Mouse (Mus musculus): ENCODE data around the gene Sipa1l2. TPM values are rescaled to one million over a fixed set of nuclear protein-coding genes. Genes with fewer than 3 reads are reported as not detected.
A peak's percentile ranks its signal among the peaks of the same experiment; 100 is the strongest.

Sipa1l2 gene
- polyA plus RNA-seq, 1 experiment from 2014 or later: 25.1 TPM

DNA sequence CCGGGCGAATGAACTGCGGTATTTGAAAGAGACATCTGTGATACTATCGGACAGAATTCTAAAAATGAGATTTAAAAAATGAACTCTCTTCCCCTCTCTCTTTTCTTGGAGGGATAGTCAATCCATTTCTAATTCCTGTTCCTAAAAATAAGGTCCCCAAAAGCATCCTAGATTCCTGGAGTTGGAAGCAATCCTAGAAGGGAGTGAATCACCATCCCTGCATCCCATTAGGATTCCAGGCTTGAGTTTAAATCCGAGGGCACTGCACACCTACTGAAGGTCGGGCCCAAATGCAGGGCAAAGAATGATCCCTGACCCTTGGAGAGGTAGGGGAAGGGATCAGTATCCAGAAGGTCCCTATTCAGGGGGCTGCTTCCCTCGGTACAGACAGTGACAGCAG is 17.0 kb upstream of the Sipa1l2 start:
- no peaks in the 10 kb centered on the region for H3K36me3 ChIP-seq (ENCODE audit: control insufficient read depth, insufficient read depth, low read length)
- no peak overlapping the region for H3K27ac ChIP-seq (replicated peaks; ENCODE audit: low read depth, low read length)
- DNase-seq (no peak), ATAC-seq (ENCODE audit: low FRiP score, low TSS enrichment) (no peak)
- 65% methylated on average over 7 of the region's 7 CpGs for WGBS
- peaks cover 9% of the 10 kb centered on the region; the same call in 1 of the 2 replicates for H3K4me1 ChIP-seq (ENCODE audit: control insufficient read depth, insufficient read depth, low read length)
- H3K4me2 ChIP-seq (ENCODE audit: low read length): no peak overlapping the region
- no peak overlapping the region for H3K9ac ChIP-seq (replicated peaks; ENCODE audit: low read length)
- H3K4me3 ChIP-seq (replicated peaks; ENCODE audit: low read depth, low read length): no peak overlapping the region
- no peaks in the 10 kb centered on the region for H3K27me3 ChIP-seq (ENCODE audit: control insufficient read depth, insufficient read depth, low read length)
- no peaks in the 10 kb centered on the region for H3K9me3 ChIP-seq (ENCODE audit: control insufficient read depth, low read length)

DNA sequence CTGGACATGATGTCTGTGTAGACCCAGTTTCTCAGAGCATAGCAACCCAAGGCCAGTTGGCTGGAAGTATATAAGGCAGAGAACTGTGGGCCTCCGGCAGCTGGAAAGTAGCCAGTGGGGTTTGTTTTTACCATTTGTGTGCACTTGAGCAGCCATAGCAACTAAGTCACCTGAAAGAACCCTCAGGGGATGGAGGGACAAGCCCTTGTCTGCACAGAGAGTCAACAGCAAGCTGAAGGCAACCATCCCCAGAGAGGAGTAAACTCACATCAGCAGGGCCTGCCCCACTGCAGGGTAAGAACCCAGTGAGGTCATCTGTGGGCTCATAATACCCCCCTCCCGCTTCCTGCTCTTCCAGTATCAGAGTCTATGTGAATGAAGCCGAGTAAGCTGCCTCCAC is 14.7 kb upstream of the Sipa1l2 start:
- H3K9me3 ChIP-seq (ENCODE audit: control insufficient read depth, low read length): no peaks in the 10 kb centered on the region
- H3K27me3 ChIP-seq (ENCODE audit: control insufficient read depth, insufficient read depth, low read length): no peaks in the 10 kb centered on the region
- 86% methylated on average over 3 of the region's 3 CpGs for WGBS
- no peak overlapping the region for H3K4me2 ChIP-seq (ENCODE audit: low read length)
- H3K36me3 ChIP-seq (ENCODE audit: control insufficient read depth, insufficient read depth, low read length): no peaks in the 10 kb centered on the region
- no peaks in the 10 kb centered on the region for H3K4me1 ChIP-seq (ENCODE audit: control insufficient read depth, insufficient read depth, low read length)
- no peak overlapping the region for H3K4me3 ChIP-seq (replicated peaks; ENCODE audit: low read depth, low read length)
- DNase-seq (no peak), ATAC-seq (ENCODE audit: low FRiP score, low TSS enrichment) (no peak)
- no peak overlapping the region for H3K9ac ChIP-seq (replicated peaks; ENCODE audit: low read length)
- H3K27ac ChIP-seq (replicated peaks; ENCODE audit: low read depth, low read length): no peak overlapping the region

DNA sequence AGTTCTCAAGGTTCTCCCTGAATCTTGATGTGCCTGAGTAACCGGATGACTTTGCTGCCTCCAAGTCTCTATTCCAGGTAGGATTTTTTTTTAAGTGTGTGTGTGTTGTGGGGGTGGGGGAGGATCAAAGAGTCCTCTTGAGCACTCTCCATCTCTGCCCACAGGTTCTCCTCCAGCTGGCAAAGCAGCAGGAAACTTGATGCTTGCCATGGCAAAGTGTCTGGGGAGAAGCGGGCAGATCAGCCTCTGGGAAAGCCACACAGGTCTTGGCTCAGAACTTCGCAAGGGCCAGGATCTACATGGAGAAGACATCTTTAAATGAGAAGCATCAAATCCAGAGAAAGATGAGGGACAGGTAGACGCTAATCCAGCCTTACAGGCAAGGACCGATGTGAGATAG is 10.8 kb upstream of the Sipa1l2 start:
- Histone ChIP-seq H3K27ac (replicated peaks; ENCODE audit: low read depth, low read length) (no peak overlapping the region), H3K36me3 (ENCODE audit: control insufficient read depth, insufficient read depth, low read length) (no peaks in the 10 kb centered on the region), H3K4me3 (replicated peaks; ENCODE audit: low read depth, low read length) (no peak overlapping the region), H3K9me3 (ENCODE audit: control insufficient read depth, low read length) (no peaks in the 10 kb centered on the region; the same call in 1 of the 2 replicates), H3K9ac (replicated peaks; ENCODE audit: low read length) (no peak overlapping the region), H3K4me1 (ENCODE audit: control insufficient read depth, insufficient read depth, low read length) (no peaks in the 10 kb centered on the region), H3K4me2 (ENCODE audit: low read length) (no peak overlapping the region), H3K27me3 (ENCODE audit: control insufficient read depth, insufficient read depth, low read length) (no peaks in the 10 kb centered on the region)
- ATAC-seq (ENCODE audit: low FRiP score, low TSS enrichment) (no peak), DNase-seq (no peak)
- 93% methylated on average over 5 of the region's 5 CpGs for WGBS

DNA sequence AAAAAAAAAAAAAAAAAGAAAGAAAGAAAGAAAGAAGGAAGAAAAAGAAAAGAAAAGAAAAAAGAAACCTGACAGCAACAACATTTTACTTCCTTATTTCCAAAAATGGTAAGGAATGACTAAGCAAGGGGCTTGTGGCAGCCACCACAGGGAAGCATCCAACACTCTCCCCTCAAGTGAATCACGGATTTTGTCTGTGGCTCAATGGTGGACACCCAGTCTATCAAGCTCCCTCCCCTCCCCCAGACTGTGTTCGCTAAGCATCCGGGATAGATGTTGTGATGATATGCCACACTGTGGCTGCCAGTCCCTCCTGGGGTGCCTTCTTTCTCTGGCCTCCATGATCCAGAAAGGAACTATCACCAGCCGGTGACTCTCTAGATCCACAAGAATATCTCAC is 6.5 kb upstream of the Sipa1l2 start:
- H3K27ac ChIP-seq (replicated peaks; ENCODE audit: low read depth, low read length): no peak overlapping the region
- no peak for ATAC-seq (ENCODE audit: low FRiP score, low TSS enrichment)
- no peak overlapping the region for H3K9ac ChIP-seq (replicated peaks; ENCODE audit: low read length)
- H3K27me3 ChIP-seq (ENCODE audit: control insufficient read depth, insufficient read depth, low read length): peaks cover 2% of the 10 kb centered on the region; the same call in 1 of the 2 replicates
- 84% methylated on average over 4 of the region's 4 CpGs for WGBS
- no peak overlapping the region for H3K4me2 ChIP-seq (ENCODE audit: low read length)
- H3K9me3 ChIP-seq (ENCODE audit: control insufficient read depth, low read length): no peaks in the 10 kb centered on the region; the same call in 1 of the 2 replicates
- DNase-seq: no peak
- H3K36me3 ChIP-seq (ENCODE audit: control insufficient read depth, insufficient read depth, low read length): no peaks in the 10 kb centered on the region
- no peaks in the 10 kb centered on the region for H3K4me1 ChIP-seq (ENCODE audit: control insufficient read depth, insufficient read depth, low read length)
- no peak overlapping the region for H3K4me3 ChIP-seq (replicated peaks; ENCODE audit: low read depth, low read length)

DNA sequence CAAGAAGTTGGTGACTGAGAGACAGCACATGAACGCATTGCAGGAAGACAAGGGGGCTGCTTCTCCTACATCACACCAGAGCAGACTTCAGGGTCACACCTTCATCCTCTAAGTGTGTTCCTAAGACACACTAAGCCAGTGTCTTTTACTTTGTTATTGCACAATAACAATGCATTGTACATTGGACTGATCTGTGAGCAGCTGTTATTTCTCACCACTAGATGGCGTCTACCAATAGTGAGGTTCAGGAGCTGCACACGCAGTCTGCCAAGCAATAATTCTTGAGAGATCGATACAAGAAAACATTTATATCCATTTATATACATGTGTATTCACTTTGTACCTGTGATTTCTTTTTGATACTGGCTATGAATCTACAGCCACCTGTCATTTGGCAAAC is 4.7 kb upstream of the Sipa1l2 start:
- ATAC-seq (ENCODE audit: low FRiP score, low TSS enrichment): no peak
- 24% methylated on average over 4 of the region's 4 CpGs for WGBS
- H3K9me3 ChIP-seq (ENCODE audit: control insufficient read depth, low read length): no peaks in the 10 kb centered on the region; the same call in 1 of the 2 replicates
- H3K27ac ChIP-seq (replicated peaks; ENCODE audit: low read depth, low read length): no peak overlapping the region
- peaks cover 7% of the 10 kb centered on the region; the same call in 1 of the 2 replicates for H3K27me3 ChIP-seq (ENCODE audit: control insufficient read depth, insufficient read depth, low read length)
- no peak overlapping the region for H3K4me2 ChIP-seq (ENCODE audit: low read length)
- H3K4me3 ChIP-seq (replicated peaks; ENCODE audit: low read depth, low read length): no peak overlapping the region
- no peaks in the 10 kb centered on the region for H3K36me3 ChIP-seq (ENCODE audit: control insufficient read depth, insufficient read depth, low read length)
- H3K4me1 ChIP-seq (ENCODE audit: control insufficient read depth, insufficient read depth, low read length): no peaks in the 10 kb centered on the region
- DNase-seq: peak; percentile 89
- no peak overlapping the region for H3K9ac ChIP-seq (replicated peaks; ENCODE audit: low read length)

DNA sequence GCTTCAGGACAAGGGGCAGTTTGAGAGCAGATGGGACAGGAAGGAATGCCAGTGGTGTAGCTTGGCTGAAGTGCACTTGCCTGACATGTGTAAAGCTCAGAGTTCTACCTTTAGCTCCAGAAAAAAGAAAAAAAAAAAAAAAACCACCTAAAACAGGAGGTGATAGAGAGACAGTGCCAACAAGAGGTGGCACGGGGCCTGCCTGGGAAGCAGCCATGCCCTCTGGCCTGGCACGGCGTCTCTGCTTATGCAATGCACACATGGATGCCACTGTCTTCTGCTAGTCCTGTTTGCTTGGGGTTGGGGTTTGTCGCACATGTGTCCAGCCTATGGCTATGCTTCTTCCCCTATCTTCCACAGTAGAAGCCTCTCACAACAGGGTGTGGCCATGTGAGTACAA is 2.6 kb upstream of the Sipa1l2 start:
- WGBS: 98% methylated on average over 4 of the region's 4 CpGs
- ATAC-seq (ENCODE audit: low FRiP score, low TSS enrichment) (no peak), DNase-seq (no peak)
- H3K4me2 ChIP-seq (ENCODE audit: low read length): no peak overlapping the region
- H3K27me3 ChIP-seq (ENCODE audit: control insufficient read depth, insufficient read depth, low read length): peaks cover 7% of the 10 kb centered on the region; the same call in 1 of the 2 replicates
- H3K36me3 ChIP-seq (ENCODE audit: control insufficient read depth, insufficient read depth, low read length): no peaks in the 10 kb centered on the region
- no peak overlapping the region for H3K27ac ChIP-seq (replicated peaks; ENCODE audit: low read depth, low read length)
- no peak overlapping the region for H3K4me3 ChIP-seq (replicated peaks; ENCODE audit: low read depth, low read length)
- no peaks in the 10 kb centered on the region for H3K9me3 ChIP-seq (ENCODE audit: control insufficient read depth, low read length)
- H3K9ac ChIP-seq (replicated peaks; ENCODE audit: low read length): no peak overlapping the region
- peaks cover 11% of the 10 kb centered on the region; the same call in 1 of the 2 replicates for H3K4me1 ChIP-seq (ENCODE audit: control insufficient read depth, insufficient read depth, low read length)

DNA sequence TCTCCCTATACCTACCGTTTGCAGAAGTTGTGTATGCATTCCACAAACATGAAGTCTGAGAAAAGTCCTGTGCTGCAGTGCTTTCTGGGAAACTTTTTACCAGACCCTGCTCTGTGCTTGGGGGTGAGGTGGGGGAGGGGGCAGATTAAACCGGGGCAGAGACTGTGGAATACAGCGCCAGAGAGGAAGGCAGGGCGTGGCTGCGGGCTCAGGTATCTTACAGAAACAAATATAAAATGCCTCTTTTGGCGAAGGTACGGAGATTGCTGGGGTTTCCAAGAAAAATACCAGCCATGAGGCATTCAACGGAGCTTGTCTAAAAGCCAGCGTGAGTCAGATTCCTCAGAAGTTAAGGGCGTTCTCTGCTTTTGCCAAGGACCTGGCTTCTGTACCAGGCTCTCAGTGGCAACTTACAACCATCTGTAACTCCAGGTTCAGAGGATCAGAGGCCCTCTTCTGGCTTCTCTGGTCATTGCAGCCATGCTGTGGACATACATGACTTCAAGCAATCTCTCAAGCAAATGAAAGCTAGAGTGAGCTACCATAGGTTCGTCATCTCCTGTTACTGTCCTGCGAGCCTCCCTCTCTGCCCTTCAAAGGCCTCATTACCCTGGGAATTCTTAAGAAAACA is 1.3 kb upstream of the Sipa1l2 start:
- no peak overlapping the region for H3K27ac ChIP-seq (replicated peaks; ENCODE audit: low read depth, low read length)
- no peak overlapping the region for H3K4me2 ChIP-seq (ENCODE audit: low read length)
- WGBS: 73% methylated on average over 12 of the region's 12 CpGs
- no peak overlapping the region for H3K9ac ChIP-seq (replicated peaks; ENCODE audit: low read length)
- peaks cover 24% of the 10 kb centered on the region for H3K4me1 ChIP-seq (ENCODE audit: control insufficient read depth, insufficient read depth, low read length)
- H3K36me3 ChIP-seq (ENCODE audit: control insufficient read depth, insufficient read depth, low read length): no peaks in the 10 kb centered on the region
- no peaks in the 10 kb centered on the region for H3K9me3 ChIP-seq (ENCODE audit: control insufficient read depth, low read length)
- no peak overlapping the region for H3K4me3 ChIP-seq (replicated peaks; ENCODE audit: low read depth, low read length)
- DNase-seq (no peak), ATAC-seq (ENCODE audit: low FRiP score, low TSS enrichment) (no peak)
- H3K27me3 ChIP-seq (ENCODE audit: control insufficient read depth, insufficient read depth, low read length): peaks cover 7% of the 10 kb centered on the region; the same call in 1 of the 2 replicates

DNA sequence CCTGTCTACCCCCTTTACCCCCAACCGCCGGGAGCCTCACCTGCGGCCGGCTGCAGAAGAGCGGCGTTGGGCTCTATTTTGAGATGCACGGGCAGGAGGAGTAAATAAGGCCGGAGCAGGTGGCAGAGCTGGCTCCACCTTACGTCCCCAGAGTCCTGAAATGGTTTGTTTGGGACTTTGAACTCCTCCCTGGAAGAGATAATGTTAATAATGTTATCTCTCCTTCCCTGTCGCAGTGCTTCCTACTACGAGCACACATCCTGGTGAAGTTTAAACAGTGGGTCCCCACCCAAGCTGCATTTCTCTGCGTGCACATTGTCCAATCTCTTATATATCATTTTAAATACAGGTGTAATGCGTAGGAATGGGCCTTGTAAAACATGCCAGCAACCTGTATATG is 781 bp upstream of the Sipa1l2 start:
- Histone ChIP-seq H3K27me3 (ENCODE audit: control insufficient read depth, insufficient read depth, low read length) (peaks cover 7% of the 10 kb centered on the region; the same call in 1 of the 2 replicates), H3K4me1 (ENCODE audit: control insufficient read depth, insufficient read depth, low read length) (peaks cover 28% of the 10 kb centered on the region), H3K9ac (replicated peaks; ENCODE audit: low read length) (peak overlapping the region; percentile 61), H3K9me3 (ENCODE audit: control insufficient read depth, low read length) (no peaks in the 10 kb centered on the region), H3K4me3 (replicated peaks; ENCODE audit: low read depth, low read length) (peak overlapping the region; percentile 85), H3K4me2 (ENCODE audit: low read length) (peak overlapping the region; percentile 89), H3K27ac (replicated peaks; ENCODE audit: low read depth, low read length) (0 out of 2 replicates have a peak overlapping the region, but pooled peaks have one; percentile 81), H3K36me3 (ENCODE audit: control insufficient read depth, insufficient read depth, low read length) (no peaks in the 10 kb centered on the region)
- WGBS: 16% methylated on average over 13 of the region's 13 CpGs
- ATAC-seq (ENCODE audit: low FRiP score, low TSS enrichment) (no peak; the same call in 1 of the 2 replicates), DNase-seq (no peak)
